Mouse (Mus musculus): Measurements from ENCODE around the gene Hist4h4. TPM values are rescaled to one million over a fixed set of nuclear protein-coding genes. Genes with fewer than 3 reads are reported as not detected.
A peak's percentile ranks its signal among the peaks of the same experiment; 100 is the strongest.

Hist4h4 gene
- total RNA-seq (2014; fragmentation: Nextera tagmentation), result 179 and 196 TPM in 2 replicates
- total RNA-seq (2017), result 60.9 and 79.0 TPM in 2 replicates
- polyA plus RNA-seq (2012), result 0.89 and 6.6 TPM in 2 replicates

- H3K36me3 ChIP-seq (replicated peaks), result peaks cover 2% of the 10 kb centered on the region
- H3K4me3 ChIP-seq (ENCODE audit: low read depth, low read length), result peak within 1 kb of the TSS; percentile 74
- TF ChIP-seq POLR2AphosphoS5 (IDR thresholded peaks at IDR 0.05; ENCODE audit: insufficient replicate concordance, low read depth, low read length) (peak; percentile 100), GATA2 (IDR thresholded peaks at IDR 0.05; ENCODE audit: borderline replicate concordance, low read depth, low read length) (no peak)
- no peaks in the 10 kb centered on the region for H3K9me3 ChIP-seq (replicated peaks)
- no peaks in the 10 kb centered on the region for H3K27me3 ChIP-seq (ENCODE audit: insufficient read depth, low read length)
- DNase-seq (ENCODE audit: low spot score) (peak; percentile 75), ATAC-seq (ENCODE audit: extremely low read depth, insufficient number of reproducible peaks, low FRiP score, poor library complexity, severe bottlenecking) (peak; percentile 48)
- peaks cover 38% of the 10 kb centered on the region for H3K4me1 ChIP-seq (ENCODE audit: insufficient read depth, low read depth, low read length)
These were observed at the start of gene Hist4h4 for GRCm38 (mm10) chr6:136803739-136804633. TSS of gene Hist4h4 (minus strand) at chr6:136804415.

- H3K27me3 ChIP-seq (ENCODE audit: insufficient read depth, low read length), result no peaks in the 10 kb centered on the region
- no peak for ATAC-seq (ENCODE audit: extremely low read depth, insufficient number of reproducible peaks, low FRiP score, poor library complexity, severe bottlenecking)
- peaks cover 51% of the 10 kb centered on the region for H3K36me3 ChIP-seq (replicated peaks)
- H3K4me3 ChIP-seq (ENCODE audit: low read depth, low read length), result peak overlapping the region; percentile 5; the same call in 1 of the 2 replicates
- TF ChIP-seq TAL1 (conservative IDR thresholded peaks at IDR 0.05; ENCODE audit: low read depth, low read length) (no peak), POLR2AphosphoS5 (IDR thresholded peaks at IDR 0.05; ENCODE audit: insufficient replicate concordance, low read depth, low read length) (no peak), GATA1 (IDR thresholded peaks at IDR 0.05; ENCODE audit: borderline replicate concordance, low read length) (no peak), GATA2 (IDR thresholded peaks at IDR 0.05; ENCODE audit: borderline replicate concordance, low read depth, low read length) (no peak), CTCF (IDR thresholded peaks at IDR 0.05; ENCODE audit: low read depth, low read length) (no peak)
- no peaks in the 10 kb centered on the region for H3K9me3 ChIP-seq (replicated peaks)
- DNase-seq (ENCODE audit: low spot score), result no peak
- peaks cover 59% of the 10 kb centered on the region for H3K4me1 ChIP-seq (ENCODE audit: insufficient read depth, low read depth, low read length)
These were observed 48.5 kb upstream of the Hist4h4 start for GRCm38 (mm10) chr6:136852762-136853161.

DNA sequence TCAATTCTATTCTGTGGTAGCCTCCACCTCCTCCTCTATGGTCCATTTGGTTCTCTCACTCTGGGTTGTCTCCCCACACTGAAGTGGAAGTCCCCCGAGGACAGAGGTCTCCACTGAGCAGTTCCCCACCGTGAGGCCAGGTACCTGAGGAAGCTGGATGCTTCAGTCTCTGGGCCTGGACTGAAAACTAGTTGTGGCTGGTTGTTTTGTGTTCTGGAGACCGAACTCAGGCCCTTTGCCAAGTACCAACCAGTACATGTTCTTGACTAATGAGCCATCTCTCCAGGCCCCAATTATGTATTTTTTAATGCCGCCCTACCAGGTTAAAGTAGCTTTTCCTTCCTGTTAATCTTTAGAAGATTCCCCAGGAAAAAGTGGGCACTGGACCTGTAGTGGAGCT lies 48.1 kb upstream of the Hist4h4 start:
- H3K4me3 ChIP-seq (ENCODE audit: low read depth, low read length), result no peak overlapping the region
- H3K36me3 ChIP-seq (replicated peaks), result peaks cover 55% of the 10 kb centered on the region
- TF ChIP-seq GATA1 (IDR thresholded peaks at IDR 0.05; ENCODE audit: borderline replicate concordance, low read length) (no peak), TAL1 (conservative IDR thresholded peaks at IDR 0.05; ENCODE audit: low read depth, low read length) (no peak), CTCF (IDR thresholded peaks at IDR 0.05; ENCODE audit: low read depth, low read length) (no peak), GATA2 (IDR thresholded peaks at IDR 0.05; ENCODE audit: borderline replicate concordance, low read depth, low read length) (no peak), POLR2AphosphoS5 (IDR thresholded peaks at IDR 0.05; ENCODE audit: insufficient replicate concordance, low read depth, low read length) (no peak)
- no peak for DNase-seq (ENCODE audit: low spot score)
- H3K27me3 ChIP-seq (ENCODE audit: insufficient read depth, low read length), result no peaks in the 10 kb centered on the region
- peaks cover 56% of the 10 kb centered on the region for H3K4me1 ChIP-seq (ENCODE audit: insufficient read depth, low read depth, low read length)
- ATAC-seq (ENCODE audit: extremely low read depth, insufficient number of reproducible peaks, low FRiP score, poor library complexity, severe bottlenecking), result no peak
- no peaks in the 10 kb centered on the region for H3K9me3 ChIP-seq (replicated peaks)

- TF ChIP-seq GATA1 (IDR thresholded peaks at IDR 0.05; ENCODE audit: borderline replicate concordance, low read length) (no peak), GATA2 (IDR thresholded peaks at IDR 0.05; ENCODE audit: borderline replicate concordance, low read depth, low read length) (no peak), CTCF (IDR thresholded peaks at IDR 0.05; ENCODE audit: low read depth, low read length) (no peak), TAL1 (conservative IDR thresholded peaks at IDR 0.05; ENCODE audit: low read depth, low read length) (no peak)
- Histone ChIP-seq H3K9me3 (replicated peaks) (no peaks in the 10 kb centered on the region), H3K4me1 (ENCODE audit: insufficient read depth, low read depth, low read length) (peaks cover 41% of the 10 kb centered on the region), H3K36me3 (replicated peaks) (peaks cover 60% of the 10 kb centered on the region), H3K27me3 (ENCODE audit: insufficient read depth, low read length) (no peaks in the 10 kb centered on the region), H3K4me3 (ENCODE audit: low read depth, low read length) (no peak overlapping the region)
- ATAC-seq (ENCODE audit: extremely low read depth, insufficient number of reproducible peaks, low FRiP score, poor library complexity, severe bottlenecking) (no peak), DNase-seq (ENCODE audit: low spot score) (no peak)
These were observed 46.1 kb upstream of the Hist4h4 start for GRCm38 (mm10) chr6:136850267-136850666.

DNA sequence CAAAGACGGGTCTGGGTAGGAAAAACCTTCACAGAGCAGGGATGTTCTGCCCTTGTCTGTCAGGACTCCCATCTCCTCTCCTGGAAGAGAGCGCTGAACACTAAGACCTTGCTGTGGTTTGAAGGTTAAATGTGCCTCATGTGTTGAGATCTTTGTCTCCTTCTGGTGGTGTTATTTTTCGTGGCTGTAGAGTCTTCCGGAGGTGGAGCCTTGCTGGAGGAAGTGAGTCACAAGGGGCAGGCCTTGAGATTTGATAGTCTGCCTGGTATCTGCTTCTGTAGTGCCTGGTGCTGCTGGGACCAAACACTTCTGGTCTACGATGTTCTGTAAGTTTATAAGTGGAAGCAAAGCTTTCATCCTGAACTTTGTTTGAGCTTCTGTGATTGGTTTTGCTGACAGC lies 44.8 kb upstream of the Hist4h4 start:
- peaks cover 53% of the 10 kb centered on the region for H3K36me3 ChIP-seq (replicated peaks)
- no peak for ATAC-seq (ENCODE audit: extremely low read depth, insufficient number of reproducible peaks, low FRiP score, poor library complexity, severe bottlenecking)
- no peak for TF ChIP-seq GATA2 (IDR thresholded peaks at IDR 0.05; ENCODE audit: borderline replicate concordance, low read depth, low read length)
- TF ChIP-seq CTCF (IDR thresholded peaks at IDR 0.05; ENCODE audit: low read depth, low read length), result no peak
- TF ChIP-seq POLR2AphosphoS5 (IDR thresholded peaks at IDR 0.05; ENCODE audit: insufficient replicate concordance, low read depth, low read length), result no peak
- TF ChIP-seq TAL1 (conservative IDR thresholded peaks at IDR 0.05; ENCODE audit: low read depth, low read length), result no peak
- no peak for TF ChIP-seq GATA1 (IDR thresholded peaks at IDR 0.05; ENCODE audit: borderline replicate concordance, low read length)
- no peaks in the 10 kb centered on the region for H3K27me3 ChIP-seq (ENCODE audit: insufficient read depth, low read length)
- H3K9me3 ChIP-seq (replicated peaks), result no peaks in the 10 kb centered on the region
- H3K4me1 ChIP-seq (ENCODE audit: insufficient read depth, low read depth, low read length), result peaks cover 29% of the 10 kb centered on the region
- H3K4me3 ChIP-seq (ENCODE audit: low read depth, low read length), result no peak overlapping the region
- no peak for DNase-seq (ENCODE audit: low spot score)

- TF ChIP-seq TAL1 (conservative IDR thresholded peaks at IDR 0.05; ENCODE audit: low read depth, low read length) (no peak), CTCF (IDR thresholded peaks at IDR 0.05; ENCODE audit: low read depth, low read length) (no peak), GATA2 (IDR thresholded peaks at IDR 0.05; ENCODE audit: borderline replicate concordance, low read depth, low read length) (no peak), POLR2AphosphoS5 (IDR thresholded peaks at IDR 0.05; ENCODE audit: insufficient replicate concordance, low read depth, low read length) (no peak), GATA1 (IDR thresholded peaks at IDR 0.05; ENCODE audit: borderline replicate concordance, low read length) (no peak)
- ATAC-seq (ENCODE audit: extremely low read depth, insufficient number of reproducible peaks, low FRiP score, poor library complexity, severe bottlenecking) (no peak), DNase-seq (ENCODE audit: low spot score) (no peak)
- H3K9me3 ChIP-seq (replicated peaks), result no peaks in the 10 kb centered on the region
- peaks cover 24% of the 10 kb centered on the region for H3K4me1 ChIP-seq (ENCODE audit: insufficient read depth, low read depth, low read length)
- no peaks in the 10 kb centered on the region for H3K27me3 ChIP-seq (ENCODE audit: insufficient read depth, low read length)
- no peak overlapping the region for H3K4me3 ChIP-seq (ENCODE audit: low read depth, low read length)
- peaks cover 50% of the 10 kb centered on the region for H3K36me3 ChIP-seq (replicated peaks)
These were observed 44.2 kb upstream of the Hist4h4 start for GRCm38 (mm10) chr6:136848399-136848798.
